Mouse (Mus musculus) hindbrain, postnatal 0 days (tissue): ENCODE measurements around the gene Hsph1. TPM values are rescaled to one million over a fixed set of nuclear protein-coding genes. Genes with fewer than 3 reads are reported as not detected.

Source experiments
- ATAC-seq: fragments of 200-750 bp; cut with Nextera tagmentation; 2 replicates; pipeline ENCODE4 v1.8.0; 2017; ENCODE audit warnings: mild to moderate bottlenecking, moderate TSS enrichment, moderate library complexity
- DNase-seq: peaks from one replicate; pipeline ENCODE4 v3.0.0-alpha.2; 2015; ENCODE audit warnings: low spot score
- H3K27ac ChIP-seq: fragments of 300-500 bp; sonication (generic); 2 replicates; pipeline ENCODE4 v1.5.1; 2014; ENCODE audit warnings: mild to moderate bottlenecking
- H3K27me3 ChIP-seq: fragments of 300-500 bp; sonication (generic); 2 replicates; pipeline ENCODE4 v1.6.1; 2014; ENCODE audit warnings: low read length, mixed read lengths; ENCODE audit not compliant: insufficient read depth
- H3K36me3 ChIP-seq: fragments of 300-500 bp; sonication (generic); 2 replicates; pipeline ENCODE4 v1.6.1; 2014; ENCODE audit warnings: low read length, mixed read lengths; ENCODE audit not compliant: insufficient read depth
- H3K4me1 ChIP-seq: fragments of 300-500 bp; sonication (generic); 2 replicates; pipeline ENCODE4 v1.6.1; 2014; ENCODE audit warnings: antibody characterized with exemption, low read length, mixed read lengths; ENCODE audit not compliant: insufficient read depth
- H3K4me2 ChIP-seq: fragments of 300-500 bp; sonication (generic); 2 replicates; pipeline ENCODE4 v1.6.1; 2014; ENCODE audit warnings: low read depth, mild to moderate bottlenecking, low read length, moderate library complexity, mixed read lengths
- H3K4me3 ChIP-seq: fragments of 300-500 bp; sonication (generic); 2 replicates; pipeline ENCODE4 v1.5.1; 2014; ENCODE audit warnings: low read length
- H3K9ac ChIP-seq: fragments of 300-500 bp; sonication (generic); replicated peaks from 2 replicates; pipeline ENCODE4 v1.6.1; 2014; ENCODE audit warnings: mild to moderate bottlenecking, low read length, moderate library complexity, mixed read lengths
- H3K9me3 ChIP-seq: fragments of 300-500 bp; sonication (generic); 2 replicates; pipeline ENCODE4 v1.6.1; 2016; ENCODE audit warnings: low read length, mixed read lengths
- CTCF ChIP-seq: IDR thresholded peaks from 2 replicates; pipeline ENCODE4 v1.5.1; 2016; ENCODE audit warnings: antibody characterized with exemption, control low read depth, low read depth
- WGBS: fragments of 180-500 bp; shearing (Covaris S2); extraction: QIAGEN DNeasy Blood & Tissue Kit; methylation state at CpG from one replicate; pipeline ENCODE4 v1.1.7; 2014; 5-methylcytosine and 5-hydroxymethylcytosine counted together
- polyA plus RNA-seq: library from polyadenylated mRNA; unstranded; fragments of >200 nt; fragmentation: Nextera tagmentation; extraction: Ambion mirVana; gene quantifications from 2 replicates; pipeline ENCODE4 v1.2.1, GENCODE M21; 2015
- total RNA-seq: library from RNA; depleted of rRNA; stranded (reverse); fragments of >200 nt; gene quantifications from 2 replicates; pipeline ENCODE4 v1.2.3, GENCODE M21; 2014; rRNA removed

Gene Hsph1
- total and polyA plus RNA-seq, 2 experiments from 2014 or later, result 18.9 to 60.8 TPM

DNA sequence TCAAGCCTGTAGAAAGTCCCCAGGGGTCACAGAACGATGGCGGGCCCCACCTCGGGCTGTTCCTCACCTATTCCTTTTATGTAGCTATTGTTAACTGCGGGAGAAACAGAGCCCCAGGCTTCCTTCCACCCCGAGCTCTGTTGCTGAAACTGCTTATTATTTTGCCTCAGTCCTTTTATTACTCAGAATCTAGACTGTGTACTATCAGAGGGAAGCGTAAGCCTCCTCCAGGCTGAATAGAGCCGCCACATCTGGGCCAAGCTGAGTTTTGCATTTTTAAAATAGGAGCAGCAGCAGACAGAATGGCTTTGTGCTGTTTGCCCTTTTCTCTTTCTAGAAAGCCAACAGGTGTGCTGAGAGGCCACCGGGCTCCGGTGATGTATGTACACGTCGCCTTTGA is 70.2 kb downstream of the Hsph1 start:
- H3K9me3 ChIP-seq, result no peaks in the 10 kb centered on the region
- peaks cover 8% of the 10 kb centered on the region; the same call in 1 of the 2 replicates for H3K4me1 ChIP-seq
- no peak overlapping the region for H3K4me2 ChIP-seq
- no peaks in the 10 kb centered on the region for H3K36me3 ChIP-seq
- WGBS, result 31% methylated on average over 11 of the region's 11 CpGs
- no peak for TF ChIP-seq CTCF
- ATAC-seq (no peak), DNase-seq (no peak)
- H3K27me3 ChIP-seq, result no peaks in the 10 kb centered on the region
- no peak overlapping the region for H3K4me3 ChIP-seq
- no peak overlapping the region for H3K9ac ChIP-seq
- H3K27ac ChIP-seq, result no peak overlapping the region

Other genes starting within 250 kb of the Hsph1 start
- 9.3 and 11.3 TPM in 2 replicates for gene Medag, start 224.6 kb downstream of the Hsph1 start, total RNA-seq
- 8.3 and 9.1 TPM in 2 replicates for gene Medag, start 224.6 kb downstream of the Hsph1 start, polyA plus RNA-seq
- 0.31 and 0.50 TPM in 2 replicates for gene Tex26, start 196.7 kb downstream of the Hsph1 start, total RNA-seq
- 1.0 and 1.6 TPM in 2 replicates for gene Tex26, start 196.7 kb downstream of the Hsph1 start, polyA plus RNA-seq
- not detected in 2 replicates for gene Wdr95, start 107.7 kb downstream of the Hsph1 start, total RNA-seq
- gene Wdr95, start 107.7 kb downstream of the Hsph1 start, polyA plus RNA-seq, result 0.19 and 0.24 TPM in 2 replicates
- gene B3glct, start 41.9 kb upstream of the Hsph1 start, total RNA-seq, result 18.7 and 22.4 TPM in 2 replicates
- 13.1 and 14.4 TPM in 2 replicates for gene B3glct, start 41.9 kb upstream of the Hsph1 start, polyA plus RNA-seq